Mouse (Mus musculus) thymus, adult 2 months (tissue): ENCODE results near the gene Phc2. TPM values are rescaled to one million over a fixed set of nuclear protein-coding genes. Genes with fewer than 3 reads are reported as not detected.

Experiments used
- DNase-seq: peaks from one replicate; pipeline ENCODE4 v3.0.0; 2021
- H3K27ac ChIP-seq: fragments of 200-500 bp; 2 replicates; pipeline ENCODE4 v1.5.1; 2012; ENCODE audit warnings: low read length, control low read depth; ENCODE audit not compliant: control insufficient read depth, insufficient read depth
- H3K27me3 ChIP-seq: fragments of 200-500 bp; 2 replicates; pipeline ENCODE4 v1.6.1; 2012; ENCODE audit warnings: mild to moderate bottlenecking, low read length, moderate library complexity, mixed read lengths; ENCODE audit not compliant: control insufficient read depth, insufficient read depth
- H3K36me3 ChIP-seq: fragments of 200-500 bp; 2 replicates; pipeline ENCODE4 v1.6.1; 2012; ENCODE audit warnings: mild to moderate bottlenecking, low read length, moderate library complexity; ENCODE audit not compliant: control insufficient read depth, insufficient read depth
- H3K4me1 ChIP-seq: fragments of 200-500 bp; replicated peaks from 2 replicates; pipeline ENCODE4 v1.6.1; 2012; ENCODE audit warnings: low read length; ENCODE audit not compliant: control insufficient read depth, insufficient read depth
- H3K4me3 ChIP-seq: fragments of 200-500 bp; 2 replicates; pipeline ENCODE4 v1.5.1; 2012; ENCODE audit warnings: mild to moderate bottlenecking, low read length, control low read depth, moderate library complexity; ENCODE audit not compliant: control insufficient read depth, insufficient read depth
- CTCF ChIP-seq: fragments of 200-500 bp; IDR thresholded peaks from 2 replicates; pipeline ENCODE4 v1.5.1; 2012; ENCODE audit warnings: mild to moderate bottlenecking, control low read depth, low read length, moderate library complexity, borderline replicate concordance; ENCODE audit not compliant: control insufficient read depth, poor library complexity, insufficient read depth; ENCODE audit errors: extremely low read depth
- POLR2A ChIP-seq: fragments of 200-500 bp; IDR thresholded peaks from 2 replicates; pipeline ENCODE4 v1.6.1; 2012; ENCODE audit warnings: mild to moderate bottlenecking, low read length, control low read depth, moderate library complexity; ENCODE audit not compliant: control insufficient read depth, poor library complexity, insufficient read depth; ENCODE audit errors: extremely low read depth
- WGBS: fragments of 180-500 bp; shearing (Covaris S2); methylation state at CpG from one replicate; pipeline ENCODE4 v1.1.7; 2018; 5-methylcytosine and 5-hydroxymethylcytosine counted together
- polyA plus RNA-seq: library from polyadenylated mRNA; depleted of rRNA; stranded (reverse); fragments of >200 nt; gene quantifications from 2 replicates; pipeline ENCODE4 v1.2.3, GENCODE M21; 2012

The Phc2 gene
- polyA plus RNA-seq, 1 experiment = 139 TPM

DNA sequence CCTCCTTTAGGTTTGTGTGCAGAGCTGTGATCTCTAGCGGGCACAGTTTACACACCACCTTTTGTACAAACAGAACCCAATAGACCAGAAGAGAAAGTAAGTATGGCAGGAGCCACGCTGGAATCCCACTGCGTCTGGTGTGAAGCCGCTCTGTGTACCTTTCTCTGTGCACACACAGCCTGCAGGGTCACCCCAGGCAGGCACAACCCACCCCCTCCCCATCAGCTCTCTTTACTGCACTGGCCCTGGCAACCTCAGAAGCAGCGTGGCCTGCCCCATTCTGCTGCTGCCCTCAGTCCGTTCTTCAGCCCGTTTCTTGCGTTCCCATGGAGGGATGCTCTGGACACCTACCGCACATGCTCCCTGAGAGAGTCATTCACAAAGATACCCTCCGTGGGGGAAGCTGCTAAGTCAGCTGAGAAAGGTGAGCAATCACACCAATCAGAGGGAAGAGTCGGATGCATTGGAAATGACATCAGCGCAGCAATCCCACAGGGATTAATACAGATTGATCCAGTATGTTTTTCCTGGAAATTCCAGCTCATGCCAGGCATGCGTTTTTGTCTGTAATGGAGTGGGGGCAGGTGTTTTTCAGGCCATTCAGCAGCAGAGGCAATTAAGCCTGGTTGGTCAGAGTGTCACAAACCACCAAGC is 24.2 kb downstream of the Phc2 start:
- Histone ChIP-seq H3K4me1 (no peaks in the 10 kb centered on the region), H3K27me3 (no peaks in the 10 kb centered on the region), H3K36me3 (no peaks in the 10 kb centered on the region), H3K4me3 (no peak overlapping the region), H3K27ac (no peak overlapping the region)
- 94% methylated on average over 13 of the region's 13 CpGs for WGBS
- TF ChIP-seq POLR2A (no peak), CTCF (no peak)
- DNase-seq = no peak

DNA sequence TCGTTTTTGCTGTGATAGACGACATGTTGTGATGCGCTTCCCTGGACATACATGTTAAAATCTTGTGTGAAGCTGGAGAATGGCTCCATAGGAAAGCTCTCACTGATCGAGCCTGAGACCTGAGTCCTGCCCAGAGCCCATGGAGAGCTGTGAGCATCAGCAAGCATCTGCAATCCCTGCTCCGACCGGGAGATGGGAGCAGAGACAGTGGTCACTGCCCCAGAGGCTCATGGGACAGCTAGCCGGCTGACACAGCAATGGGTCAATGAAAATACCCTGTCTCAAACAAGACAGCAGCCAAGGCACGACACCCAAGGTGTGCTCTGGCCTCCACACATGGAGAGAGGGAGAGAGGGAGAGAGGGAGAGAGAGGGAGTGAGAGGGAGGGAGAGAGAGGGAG is 26.6 kb downstream of the Phc2 start:
- no peaks in the 10 kb centered on the region for H3K36me3 ChIP-seq
- H3K4me3 ChIP-seq = no peak overlapping the region
- H3K4me1 ChIP-seq = no peaks in the 10 kb centered on the region
- TF ChIP-seq POLR2A (no peak), CTCF (no peak)
- H3K27me3 ChIP-seq = no peaks in the 10 kb centered on the region
- H3K27ac ChIP-seq = no peak overlapping the region
- 93% methylated on average over 8 of the region's 8 CpGs for WGBS
- no peak for DNase-seq

DNA sequence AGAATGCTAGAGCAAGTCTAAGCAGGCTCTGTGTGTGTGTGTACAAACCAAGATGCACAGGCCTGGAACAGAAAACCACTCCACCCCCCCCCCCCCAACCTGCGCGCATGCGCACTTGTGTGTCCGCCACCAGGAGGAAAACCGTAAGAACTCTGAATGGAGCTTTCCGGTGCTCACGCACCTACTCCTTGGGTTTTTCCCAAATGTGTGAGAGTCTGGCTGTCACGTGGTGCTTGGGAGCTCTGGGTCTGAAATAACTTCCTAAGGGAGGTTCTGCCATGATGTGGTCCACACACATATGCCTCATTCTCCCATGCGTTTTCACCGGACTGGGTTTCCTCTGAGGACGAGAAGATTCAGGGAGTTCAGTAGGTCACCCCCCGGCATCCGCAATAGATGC is 27.8 kb downstream of the Phc2 start:
- H3K27ac ChIP-seq = no peak overlapping the region
- no peak overlapping the region for H3K4me3 ChIP-seq
- DNase-seq = no peak
- TF ChIP-seq CTCF (no peak), POLR2A (no peak)
- WGBS = 96% methylated on average over 13 of the region's 13 CpGs
- H3K4me1 ChIP-seq = no peaks in the 10 kb centered on the region
- no peaks in the 10 kb centered on the region for H3K27me3 ChIP-seq
- no peaks in the 10 kb centered on the region for H3K36me3 ChIP-seq

DNA sequence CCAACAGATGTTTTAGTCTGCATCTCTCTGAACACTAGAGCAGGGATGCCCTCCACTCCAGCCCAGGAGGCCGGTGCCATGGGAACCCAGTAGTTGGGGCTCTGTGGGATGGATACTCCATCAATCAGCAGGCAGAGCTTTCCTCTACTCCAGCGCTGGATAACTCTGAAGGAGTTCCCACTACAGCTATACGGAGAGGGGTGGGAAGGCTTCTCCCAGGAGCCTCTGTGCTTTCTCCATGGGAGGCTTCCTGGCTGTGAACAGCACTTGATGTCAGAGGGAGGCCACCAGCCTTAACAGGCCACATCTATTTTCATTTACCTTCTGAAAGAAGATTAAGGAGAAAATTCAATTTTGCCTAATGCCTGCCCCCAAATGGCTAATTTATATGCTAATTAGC is 29.2 kb downstream of the Phc2 start:
- Histone ChIP-seq H3K36me3 (no peaks in the 10 kb centered on the region), H3K4me3 (no peak overlapping the region), H3K27me3 (no peaks in the 10 kb centered on the region), H3K27ac (no peak overlapping the region), H3K4me1 (0 out of 2 replicates have a peak, but pooled peaks cover 3% of the 10 kb centered on the region)
- no peak for DNase-seq
- no peak for TF ChIP-seq CTCF
- TF ChIP-seq POLR2A = no peak
- over 99% methylated on average over 3 of the region's 3 CpGs for WGBS

DNA sequence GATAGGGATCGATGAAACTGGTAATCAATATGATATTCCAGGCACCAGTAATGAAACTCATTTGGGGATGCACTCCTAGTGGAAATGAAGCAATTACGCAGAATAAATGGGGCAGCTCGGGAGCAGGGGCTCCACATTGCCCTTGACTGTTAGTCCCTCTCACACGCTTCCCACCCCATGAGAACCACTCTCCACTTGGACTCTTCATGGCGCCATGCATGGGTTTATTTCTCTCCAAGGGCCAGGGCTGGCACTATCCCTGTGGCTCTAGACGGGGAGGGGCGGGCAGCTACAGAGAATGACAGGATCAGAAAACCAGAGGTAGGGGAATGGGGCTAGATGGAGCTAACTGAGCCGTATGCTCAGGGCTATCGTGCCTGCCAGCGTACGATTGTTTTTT is 29.6 kb downstream of the Phc2 start:
- Histone ChIP-seq H3K27me3 (no peaks in the 10 kb centered on the region), H3K36me3 (no peaks in the 10 kb centered on the region), H3K27ac (no peak overlapping the region), H3K4me3 (no peak overlapping the region), H3K4me1 (peaks cover 6% of the 10 kb centered on the region)
- WGBS = 98% methylated on average over 11 of the region's 11 CpGs
- TF ChIP-seq POLR2A = no peak
- TF ChIP-seq CTCF = no peak
- DNase-seq = no peak

DNA sequence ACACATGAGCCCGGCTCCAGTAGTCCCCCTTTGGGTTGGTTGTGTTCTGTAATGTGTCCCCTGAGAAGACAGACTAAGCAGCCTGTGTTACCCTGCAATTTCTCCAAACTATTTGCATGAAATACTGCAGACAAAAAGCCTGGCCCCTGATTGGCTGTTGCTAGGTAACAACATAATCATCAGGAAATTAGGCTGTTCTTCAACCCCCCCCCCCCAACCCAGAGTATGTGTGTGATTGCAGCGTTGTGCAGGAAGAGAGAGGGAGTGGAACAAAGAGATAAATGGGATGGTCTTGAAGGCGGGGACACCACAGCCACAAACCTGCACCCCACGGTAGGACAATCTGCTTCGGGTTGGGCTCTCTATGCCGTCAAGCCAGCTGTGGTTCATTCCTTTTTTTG is 34.0 kb downstream of the Phc2 start:
- no peak for TF ChIP-seq CTCF
- TF ChIP-seq POLR2A = no peak
- peaks cover 30% of the 10 kb centered on the region for H3K4me1 ChIP-seq

DNA sequence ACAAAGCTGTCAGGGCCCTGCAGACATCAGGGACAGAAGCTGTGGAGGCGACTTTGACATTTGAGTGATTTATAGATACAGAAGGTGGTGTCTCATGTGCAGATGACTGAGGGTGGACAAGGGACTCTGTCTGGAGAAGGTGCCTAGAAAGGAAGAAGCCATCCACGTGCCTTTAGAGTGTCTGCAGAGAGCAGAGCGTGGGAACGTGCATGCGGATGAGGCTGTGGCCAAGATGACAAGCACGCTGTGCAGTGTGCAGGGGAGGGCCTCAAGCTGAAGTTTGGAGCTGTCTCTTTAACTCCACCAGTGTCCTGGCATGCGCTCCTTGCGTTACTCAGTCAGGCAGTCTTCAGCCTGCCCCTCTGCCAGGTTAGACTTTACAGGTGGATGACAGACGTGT is 34.5 kb downstream of the Phc2 start:
- Histone ChIP-seq H3K4me1 (peaks cover 30% of the 10 kb centered on the region), H3K27me3 (no peaks in the 10 kb centered on the region), H3K4me3 (no peak overlapping the region), H3K36me3 (no peaks in the 10 kb centered on the region), H3K27ac (no peak overlapping the region)
- TF ChIP-seq POLR2A (no peak), CTCF (no peak)
- DNase-seq = peak; percentile 28
- 14% methylated on average over 9 of the region's 9 CpGs for WGBS

More for the DNA sequence above, 34.0 kb downstream of the Phc2 start:
- Histone ChIP-seq H3K27ac (no peak overlapping the region), H3K27me3 (no peaks in the 10 kb centered on the region), H3K4me3 (no peak overlapping the region), H3K36me3 (no peaks in the 10 kb centered on the region)
- WGBS = 10% methylated on average over 6 of the region's 6 CpGs
- DNase-seq = no peak
